Mouse (Mus musculus) megakaryocyte, embryonic 14.5 days (primary cell): ENCODE data around the gene Ugt1a1. TPM values are rescaled to one million over a fixed set of nuclear protein-coding genes. Genes with fewer than 3 reads are reported as not detected.

Experiments used
- H3K27me3 ChIP-seq: replicated peaks from 2 replicates; pipeline ENCODE3; 2012; ENCODE audit warnings: inconsistent platforms
- H3K36me3 ChIP-seq: replicated peaks from 2 replicates; pipeline ENCODE3; 2012; ENCODE audit warnings: low read length, inconsistent platforms, mixed read lengths
- H3K4me1 ChIP-seq: 2 replicates; pipeline ENCODE4 v1.6.1; 2012; ENCODE audit warnings: inconsistent platforms
- H3K4me3 ChIP-seq: replicated peaks from 2 replicates; pipeline ENCODE3; 2012; ENCODE audit warnings: moderate library complexity, mild to moderate bottlenecking, inconsistent platforms
- H3K9me3 ChIP-seq: 2 replicates; pipeline ENCODE4 v1.6.1; 2012; ENCODE audit warnings: inconsistent platforms
- FLI1 ChIP-seq: IDR thresholded peaks from 2 replicates; pipeline ENCODE4 v1.6.1; 2012; ENCODE audit warnings: low read length, inconsistent platforms, mixed read lengths
- GATA1 ChIP-seq: IDR thresholded peaks from 3 replicates; pipeline ENCODE4 v1.6.1; 2012; ENCODE audit warnings: mixed read lengths, low read length, inconsistent platforms, borderline replicate concordance
- polyA plus RNA-seq: library from polyadenylated mRNA; stranded (reverse); fragments of >175 nt; gene quantifications from 2 replicates; pipeline ENCODE4 v1.2.3, GENCODE M21; 2012; ENCODE audit warnings: low replicate concordance; ENCODE audit not compliant: insufficient read depth

The Ugt1a1 gene
- polyA plus RNA-seq, 1 experiment: not detected

DNA sequence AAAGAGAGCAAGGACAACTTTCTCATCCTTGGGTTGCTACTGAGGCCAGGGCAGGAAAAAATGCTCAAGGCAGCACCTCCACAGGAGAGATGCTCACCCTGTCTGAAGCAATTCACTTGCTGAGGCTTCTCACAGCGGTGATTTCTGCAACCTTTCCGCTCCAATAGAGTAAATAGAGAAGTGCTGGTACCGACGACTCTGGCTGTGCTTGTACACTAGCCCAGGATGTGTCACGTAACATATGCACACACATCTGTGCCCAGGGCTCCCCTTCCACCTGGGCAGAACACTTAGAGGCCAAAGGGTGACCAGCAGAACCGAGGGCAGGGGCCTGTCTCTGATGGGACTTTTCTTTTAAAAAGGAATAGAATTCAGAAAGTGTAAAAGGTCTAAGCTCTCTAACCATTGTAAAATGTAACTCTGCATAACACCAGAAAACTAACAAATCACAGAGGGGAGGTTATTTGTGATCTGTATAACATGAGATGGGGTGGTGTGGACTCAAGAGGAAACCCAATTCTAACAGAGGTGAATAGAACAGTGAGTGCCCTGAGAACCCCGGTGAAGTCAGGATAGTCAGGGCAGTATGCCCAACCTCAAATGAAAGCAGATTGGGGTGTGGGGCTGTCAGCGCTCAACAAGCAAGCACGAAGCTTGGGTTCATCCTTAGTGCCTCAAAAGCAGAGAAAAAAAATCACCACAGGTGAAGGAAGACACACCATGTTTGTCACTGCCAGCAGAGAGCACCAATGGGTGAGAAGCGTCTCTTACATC is 49.0 kb downstream of the Ugt1a1 start:
- peaks cover 66% of the 10 kb centered on the region for H3K36me3 ChIP-seq
- no peak overlapping the region for H3K4me3 ChIP-seq
- peaks cover 6% of the 10 kb centered on the region for H3K27me3 ChIP-seq
- H3K9me3 ChIP-seq: peaks cover 23% of the 10 kb centered on the region
- H3K4me1 ChIP-seq: peaks cover 33% of the 10 kb centered on the region
- no peak for TF ChIP-seq GATA1
- TF ChIP-seq FLI1: no peak

DNA sequence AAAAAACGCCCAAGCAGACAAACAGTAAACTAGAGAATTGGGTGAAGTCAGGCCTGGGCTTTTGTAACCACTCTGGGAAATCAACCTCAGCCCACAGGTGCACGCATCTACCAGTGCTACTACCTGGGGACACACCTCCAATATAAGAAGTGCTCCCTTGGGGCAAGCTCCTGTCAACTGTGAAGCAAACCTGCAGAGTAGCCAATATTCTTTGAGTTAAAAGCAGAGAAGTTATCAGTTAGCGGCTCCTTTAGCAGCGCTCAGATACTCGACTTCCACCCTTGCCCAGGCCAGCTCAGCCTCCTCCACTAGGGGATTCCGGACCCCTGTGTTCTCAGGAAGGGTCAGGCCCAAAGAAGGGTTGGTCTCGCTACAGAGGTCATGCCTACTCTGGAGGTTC is 49.9 kb downstream of the Ugt1a1 start:
- TF ChIP-seq GATA1: no peak
- H3K27me3 ChIP-seq: no peaks in the 10 kb centered on the region
- H3K4me3 ChIP-seq: no peak overlapping the region
- peaks cover 33% of the 10 kb centered on the region for H3K4me1 ChIP-seq
- H3K9me3 ChIP-seq: peaks cover 15% of the 10 kb centered on the region
- peaks cover 76% of the 10 kb centered on the region for H3K36me3 ChIP-seq

DNA sequence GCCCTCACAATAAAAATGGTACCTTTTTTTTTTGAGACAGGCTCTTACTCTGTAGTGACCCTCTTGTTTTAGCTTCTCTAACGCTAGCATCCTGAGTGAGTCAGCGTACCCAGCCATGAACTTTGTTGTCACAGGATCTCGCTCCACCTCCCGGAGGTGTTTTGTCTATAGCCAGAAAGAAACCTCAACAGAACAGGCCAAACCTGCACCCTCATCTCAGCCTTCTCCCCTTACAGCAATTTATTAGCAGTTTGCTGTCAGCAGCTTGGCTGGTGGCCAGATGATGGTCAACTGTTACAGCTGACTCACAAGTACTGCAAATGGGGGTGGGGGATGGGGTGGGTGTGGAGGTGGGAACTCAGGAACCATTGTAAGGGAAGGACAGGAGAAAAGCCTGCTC is 50.5 kb downstream of the Ugt1a1 start:
- Histone ChIP-seq H3K9me3 (peaks cover 12% of the 10 kb centered on the region), H3K27me3 (no peaks in the 10 kb centered on the region), H3K4me3 (no peak overlapping the region), H3K4me1 (peaks cover 33% of the 10 kb centered on the region), H3K36me3 (peaks cover 81% of the 10 kb centered on the region)
- no peak for TF ChIP-seq FLI1
- no peak for TF ChIP-seq GATA1

DNA sequence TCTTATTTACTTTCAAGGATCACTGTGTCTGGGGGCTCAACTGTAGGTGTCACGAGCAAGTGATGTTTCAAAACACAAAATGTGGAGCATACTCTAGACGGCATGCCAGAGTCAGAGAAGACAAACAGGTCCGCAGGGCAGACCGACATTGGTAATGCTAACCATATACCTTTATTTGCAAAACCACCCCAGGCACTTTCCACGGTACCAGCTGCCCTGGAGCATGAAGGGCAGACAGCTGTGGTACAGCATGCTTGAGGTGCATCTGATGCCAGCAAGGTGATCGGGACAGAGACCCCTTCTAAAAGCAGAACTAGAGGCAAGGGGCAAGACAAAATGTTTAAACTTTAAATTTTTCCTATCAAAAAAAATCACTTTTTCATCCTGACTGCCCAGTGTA is 51.2 kb downstream of the Ugt1a1 start:
- Histone ChIP-seq H3K27me3 (no peaks in the 10 kb centered on the region), H3K36me3 (peaks cover 88% of the 10 kb centered on the region), H3K4me1 (peaks cover 33% of the 10 kb centered on the region), H3K9me3 (peaks cover 6% of the 10 kb centered on the region), H3K4me3 (no peak overlapping the region)
- TF ChIP-seq FLI1 (no peak), GATA1 (no peak)

DNA sequence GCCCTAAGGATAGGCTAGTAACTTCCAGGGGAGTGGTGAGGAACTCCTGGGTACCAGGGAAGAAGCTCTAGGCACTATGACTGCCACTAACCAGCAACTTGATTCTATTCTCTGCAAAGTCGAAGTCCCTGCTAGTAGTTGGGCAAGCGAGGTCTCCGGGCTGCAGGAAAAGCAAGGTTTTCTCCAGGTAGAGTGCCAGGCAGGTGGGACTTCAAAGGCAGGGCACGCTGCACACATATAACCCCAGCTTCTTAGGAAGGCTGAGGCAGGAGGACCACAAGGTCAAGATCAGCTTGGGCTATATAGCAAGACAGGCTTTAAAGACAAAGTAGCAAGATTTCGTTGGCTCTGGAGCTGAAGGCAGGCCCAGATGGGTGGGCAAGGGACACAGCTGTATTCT is 52.0 kb downstream of the Ugt1a1 start:
- H3K4me1 ChIP-seq: peaks cover 32% of the 10 kb centered on the region
- H3K9me3 ChIP-seq: no peaks in the 10 kb centered on the region
- H3K36me3 ChIP-seq: peaks cover 96% of the 10 kb centered on the region
- no peaks in the 10 kb centered on the region for H3K27me3 ChIP-seq
- H3K4me3 ChIP-seq: no peak overlapping the region
- TF ChIP-seq FLI1 (no peak), GATA1 (no peak)

DNA sequence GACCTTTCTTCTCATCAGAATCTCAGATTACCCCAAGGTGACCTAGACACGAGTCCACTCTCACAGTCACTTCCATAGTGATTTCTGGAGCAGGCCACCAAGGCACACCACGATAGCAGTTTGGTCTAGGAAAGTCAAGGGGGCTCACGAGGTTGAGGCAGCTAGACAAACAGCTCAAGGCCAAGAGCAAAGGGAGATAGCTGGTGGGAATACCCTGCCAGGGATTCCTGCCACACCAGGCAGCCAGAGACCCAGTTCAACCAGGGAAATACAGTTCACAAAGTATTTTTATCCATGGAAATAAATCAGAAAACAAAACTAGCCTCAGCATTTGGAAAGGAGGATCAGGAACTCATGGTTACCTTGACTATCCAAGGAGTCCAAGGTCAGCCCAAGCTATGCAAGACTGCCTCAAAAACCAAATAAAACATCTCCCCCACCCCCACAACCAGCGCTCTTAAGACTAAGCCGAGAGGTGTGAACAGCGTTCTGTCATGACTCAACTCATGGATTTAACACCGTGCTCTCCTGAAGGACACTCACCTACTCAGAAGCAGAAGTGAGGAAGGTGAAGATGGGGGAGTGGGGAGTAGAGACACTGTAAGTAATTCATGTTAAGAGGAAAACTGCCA is 52.6 kb downstream of the Ugt1a1 start:
- peaks cover 100% of the 10 kb centered on the region for H3K36me3 ChIP-seq
- peaks cover 27% of the 10 kb centered on the region for H3K4me1 ChIP-seq
- no peak for TF ChIP-seq FLI1
- no peak for TF ChIP-seq GATA1
- no peaks in the 10 kb centered on the region for H3K27me3 ChIP-seq
- no peak overlapping the region for H3K4me3 ChIP-seq
- H3K9me3 ChIP-seq: no peaks in the 10 kb centered on the region

DNA sequence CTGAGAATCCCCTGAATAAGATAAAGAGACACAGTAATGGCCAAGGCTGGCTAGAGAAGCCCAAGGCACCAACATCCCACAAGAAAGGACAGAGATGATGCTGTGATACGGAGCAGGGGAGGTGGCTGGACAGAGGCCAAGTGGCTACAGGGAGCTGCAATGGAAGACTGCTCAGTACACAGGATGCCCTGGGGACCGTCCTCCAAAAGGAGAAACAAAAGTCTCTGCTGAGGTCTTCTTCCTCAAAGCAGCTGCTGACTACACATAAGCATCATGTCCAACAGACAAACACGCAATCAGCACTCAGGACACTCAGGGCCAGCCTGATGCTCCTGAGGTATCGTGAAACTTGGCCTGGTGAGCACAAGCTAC is 53.1 kb downstream of the Ugt1a1 start:
- Histone ChIP-seq H3K4me1 (peaks cover 22% of the 10 kb centered on the region), H3K4me3 (no peak overlapping the region), H3K36me3 (peaks cover 100% of the 10 kb centered on the region), H3K9me3 (no peaks in the 10 kb centered on the region), H3K27me3 (no peaks in the 10 kb centered on the region)
- TF ChIP-seq GATA1 (no peak), FLI1 (no peak)

DNA sequence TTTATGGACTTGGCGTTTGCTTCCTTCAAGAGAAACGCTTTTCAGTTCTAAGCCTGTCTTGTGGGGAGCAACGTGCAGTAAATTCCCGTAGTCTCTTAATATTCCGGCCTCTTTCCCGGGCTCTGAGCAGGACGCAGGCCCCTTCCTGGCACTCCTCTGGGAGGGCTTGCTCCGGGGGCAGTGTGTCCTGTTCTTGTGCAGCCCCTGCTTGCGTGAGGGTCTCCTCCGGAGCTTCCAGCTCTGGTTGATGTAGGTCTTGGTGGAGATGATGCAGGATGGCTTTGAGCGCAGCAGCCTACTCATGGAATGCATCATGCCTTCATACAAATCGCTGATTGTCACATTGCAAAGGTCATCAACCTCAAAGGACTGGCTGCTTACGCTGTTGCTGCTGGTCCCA is 54.4 kb downstream of the Ugt1a1 start:
- Histone ChIP-seq H3K27me3 (no peaks in the 10 kb centered on the region), H3K36me3 (peaks cover 96% of the 10 kb centered on the region), H3K9me3 (no peaks in the 10 kb centered on the region; the same call in 1 of the 2 replicates), H3K4me3 (no peak overlapping the region), H3K4me1 (peaks cover 15% of the 10 kb centered on the region)
- TF ChIP-seq GATA1 (no peak), FLI1 (no peak)

DNA sequence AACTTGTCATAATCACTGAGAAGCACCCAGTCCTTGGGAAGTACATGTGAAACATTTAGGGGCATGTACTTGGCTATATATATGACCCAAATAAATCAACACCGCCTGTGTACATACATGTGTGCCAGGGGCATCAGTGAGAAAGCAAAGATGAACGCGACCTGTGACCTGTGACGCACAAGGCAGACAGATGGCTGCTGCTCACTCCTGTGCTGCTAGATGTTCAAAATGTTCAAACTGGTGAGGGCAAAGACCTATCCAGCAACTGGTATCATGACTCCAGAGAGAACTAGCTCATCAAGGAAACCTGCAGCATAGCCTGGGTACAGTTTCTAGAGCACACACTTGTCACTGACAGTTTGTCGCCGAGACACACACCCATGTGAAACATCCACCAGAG is 55.7 kb downstream of the Ugt1a1 start:
- Histone ChIP-seq H3K27me3 (no peaks in the 10 kb centered on the region), H3K4me3 (no peak overlapping the region), H3K4me1 (peaks cover 2% of the 10 kb centered on the region), H3K9me3 (peaks cover 7% of the 10 kb centered on the region; the same call in 1 of the 2 replicates), H3K36me3 (peaks cover 96% of the 10 kb centered on the region)
- TF ChIP-seq GATA1 (no peak), FLI1 (no peak)

DNA sequence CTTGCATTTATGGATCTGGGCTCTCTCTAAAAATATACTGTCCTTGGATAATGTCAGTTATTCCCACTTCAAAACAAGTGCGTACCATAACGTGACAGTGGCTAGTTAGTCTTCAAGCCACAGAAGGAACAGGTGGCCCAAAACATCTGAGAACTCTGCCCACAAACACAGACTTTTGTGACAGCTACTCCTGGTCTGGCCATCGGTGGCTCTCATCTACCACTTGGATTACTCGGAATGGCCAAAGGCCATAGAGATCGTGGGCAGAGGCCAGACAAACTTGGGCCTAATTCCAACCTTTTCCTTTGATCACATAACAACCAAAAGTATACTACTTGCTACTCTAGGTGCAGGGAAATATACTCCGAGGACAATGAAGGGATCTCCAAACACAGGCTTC is 56.3 kb downstream of the Ugt1a1 start:
- H3K27me3 ChIP-seq: no peaks in the 10 kb centered on the region
- peaks cover 96% of the 10 kb centered on the region for H3K36me3 ChIP-seq
- TF ChIP-seq GATA1 (no peak), FLI1 (no peak)
- H3K4me3 ChIP-seq: no peak overlapping the region
- H3K9me3 ChIP-seq: peaks cover 7% of the 10 kb centered on the region; the same call in 1 of the 2 replicates
- peaks cover 4% of the 10 kb centered on the region for H3K4me1 ChIP-seq

Other genes starting within 250 kb of the Ugt1a1 start
- 0.68 and 2.3 TPM in 2 replicates for gene Usp40, start 203.4 kb upstream of the Ugt1a1 start, polyA plus RNA-seq
- gene Ugt1a10, start 156.6 kb upstream of the Ugt1a1 start, polyA plus RNA-seq: not detected in 2 replicates
- gene Ugt1a9, start 141.2 kb upstream of the Ugt1a1 start, polyA plus RNA-seq: 0.77 TPM in 1 of 2 replicates, not detected in the other
- gene Ugt1a8, start 124.1 kb upstream of the Ugt1a1 start, polyA plus RNA-seq: not detected in 2 replicates
- gene Ugt1a7c, start 116.9 kb upstream of the Ugt1a1 start, polyA plus RNA-seq: 11.0 TPM in 1 of 2 replicates, not detected in the other
- gene Ugt1a6b, start 108.7 kb upstream of the Ugt1a1 start, polyA plus RNA-seq: not detected in 2 replicates
- not detected in 2 replicates for gene Ugt1a6a, start 77.2 kb upstream of the Ugt1a1 start, polyA plus RNA-seq
- 0.04 TPM in 1 of 2 replicates, not detected in the other for gene Ugt1a5, start 45.9 kb upstream of the Ugt1a1 start, polyA plus RNA-seq
- not detected in 2 replicates for gene Ugt1a2, start 11.4 kb upstream of the Ugt1a1 start, polyA plus RNA-seq
- not detected in 2 replicates for gene Dnajb3, start 6.2 kb upstream of the Ugt1a1 start, polyA plus RNA-seq
- gene Mroh2a, start 15.0 kb downstream of the Ugt1a1 start, polyA plus RNA-seq: not detected in 2 replicates
- 2.4 and 4.0 TPM in 2 replicates for gene Hjurp, start 65.7 kb downstream of the Ugt1a1 start, polyA plus RNA-seq
- gene Trpm8, start 65.7 kb downstream of the Ugt1a1 start, polyA plus RNA-seq: not detected in 2 replicates
- gene Spp2, start 195.0 kb downstream of the Ugt1a1 start, polyA plus RNA-seq: not detected in 2 replicates